Mouse (Mus musculus) intestine, embryonic 15.5 days (tissue): ENCODE results near the gene Lsm7. TPM values are rescaled to one million over a fixed set of nuclear protein-coding genes. Genes with fewer than 3 reads are reported as not detected.
"Not testable (repeated sequence)": the region's sequence is repeated elsewhere in the genome, so short reads cannot be mapped to it uniquely, and the experiment has no call there.

Experiments
- ATAC-seq: fragments of 200-750 bp; cut with Nextera tagmentation; 2 replicates; pipeline ENCODE4 v1.8.0; 2017; ENCODE audit warnings: moderate TSS enrichment, moderate library complexity
- H3K27ac ChIP-seq: fragments of 300-500 bp; sonication (generic); 2 replicates; pipeline ENCODE4 v1.5.1; 2015; ENCODE audit warnings: mild to moderate bottlenecking, inconsistent platforms
- H3K27me3 ChIP-seq: fragments of 300-500 bp; sonication (generic); replicated peaks from 2 replicates; pipeline ENCODE4 v1.6.1; 2015; ENCODE audit warnings: inconsistent platforms
- H3K36me3 ChIP-seq: fragments of 300-500 bp; sonication (generic); 2 replicates; pipeline ENCODE4 v1.6.1; 2015; ENCODE audit warnings: inconsistent platforms
- H3K4me1 ChIP-seq: fragments of 300-500 bp; sonication (generic); replicated peaks from 2 replicates; pipeline ENCODE4 v1.6.1; 2015; ENCODE audit warnings: inconsistent platforms
- H3K4me2 ChIP-seq: fragments of 300-500 bp; sonication (generic); replicated peaks from 2 replicates; pipeline ENCODE4 v1.6.1; 2015; ENCODE audit warnings: mild to moderate bottlenecking, inconsistent platforms
- H3K4me3 ChIP-seq: fragments of 300-500 bp; sonication (generic); replicated peaks from 2 replicates; pipeline ENCODE4 v1.5.1; 2015; ENCODE audit warnings: inconsistent platforms
- H3K9ac ChIP-seq: fragments of 300-500 bp; sonication (generic); 2 replicates; pipeline ENCODE4 v1.6.1; 2015; ENCODE audit warnings: inconsistent platforms
- H3K9me3 ChIP-seq: fragments of 300-500 bp; sonication (generic); 2 replicates; pipeline ENCODE4 v1.6.1; 2016; ENCODE audit warnings: inconsistent platforms
- WGBS: fragments of 180-500 bp; shearing (Covaris S2); methylation state at CpG from one replicate; pipeline ENCODE4 v1.1.7; 2015; 5-methylcytosine and 5-hydroxymethylcytosine counted together
- polyA plus RNA-seq: library from polyadenylated mRNA; unstranded; fragments of >200 nt; fragmentation: Nextera tagmentation; extraction: Ambion mirVana; gene quantifications from 2 replicates; pipeline ENCODE4 v1.2.1, GENCODE M21; 2015

Lsm7 gene
- polyA plus RNA-seq, 1 experiment from 2014 or later: 270 TPM

- no peak for ATAC-seq
Measured at GRCm38 (mm10) chr10:80827870-80828420, 27.1 kb downstream of the Lsm7 start.

GRCm38 (mm10) chr10:80827063-80827869 is 27.7 kb downstream of the Lsm7 start:
- H3K27me3 ChIP-seq: no peaks in the 10 kb centered on the region
- peak overlapping the region; percentile 81 for H3K27ac ChIP-seq
- peak overlapping the region; percentile 78 for H3K9ac ChIP-seq
- no peak for ATAC-seq
- no peaks in the 10 kb centered on the region for H3K9me3 ChIP-seq
- H3K36me3 ChIP-seq: peaks cover 10% of the 10 kb centered on the region
- H3K4me1 ChIP-seq: peaks cover 35% of the 10 kb centered on the region
- 6% methylated on average over 29 of the region's 29 CpGs for WGBS
- H3K4me2 ChIP-seq: peak overlapping the region; percentile 87
- peak overlapping the region; percentile 62 for H3K4me3 ChIP-seq

More at GRCm38 (mm10) chr10:80827870-80828420, 27.1 kb downstream of the Lsm7 start:
- 68% methylated on average over 10 of the region's 10 CpGs for WGBS
- Histone ChIP-seq H3K27me3 (no peaks in the 10 kb centered on the region), H3K4me1 (peaks cover 35% of the 10 kb centered on the region), H3K9me3 (no peaks in the 10 kb centered on the region), H3K36me3 (peaks cover 10% of the 10 kb centered on the region), H3K27ac (no peak overlapping the region), H3K9ac (peak overlapping the region; percentile 78), H3K4me3 (peak overlapping the region; percentile 62), H3K4me2 (peak overlapping the region; percentile 87)

- H3K36me3 ChIP-seq: peaks cover 10% of the 10 kb centered on the region
- peak within 1 kb of the TSS; percentile 81 for H3K27ac ChIP-seq
- WGBS: under 1% methylated on average over 80 of the region's 82 CpGs
- H3K27me3 ChIP-seq: no peaks in the 10 kb centered on the region
- H3K4me3 ChIP-seq: peak within 1 kb of the TSS; percentile 62
- ATAC-seq: peak; percentile 98
- H3K4me1 ChIP-seq: peaks cover 34% of the 10 kb centered on the region
- peak within 1 kb of the TSS; percentile 87 for H3K4me2 ChIP-seq
- peak within 1 kb of the TSS; percentile 78 for H3K9ac ChIP-seq
- H3K9me3 ChIP-seq: no peaks in the 10 kb centered on the region
Measured at GRCm38 (mm10) chr10:80826151-80827062, 28.6 kb downstream of the Lsm7 start, which contains the start of gene Oaz1. TSS of gene Oaz1 (plus strand) at chr10:80826656.

- Histone ChIP-seq H3K27ac (no peak overlapping the region), H3K4me1 (peaks cover 22% of the 10 kb centered on the region), H3K9ac (no peak overlapping the region), H3K4me2 (no peak overlapping the region), H3K36me3 (peaks cover 8% of the 10 kb centered on the region), H3K9me3 (no peaks in the 10 kb centered on the region), H3K4me3 (no peak overlapping the region), H3K27me3 (no peaks in the 10 kb centered on the region)
- ATAC-seq: no peak
- 70% methylated on average over 2 of the region's 2 CpGs for WGBS
Measured at GRCm38 (mm10) chr10:80824827-80825226, 30.2 kb downstream of the Lsm7 start.

GRCm38 (mm10) chr10:80823847-80824643 is 31.0 kb downstream of the Lsm7 start:
- H3K27me3 ChIP-seq: no peaks in the 10 kb centered on the region
- no peak overlapping the region for H3K27ac ChIP-seq
- no peak for ATAC-seq
- 66% methylated on average over 8 of the region's 8 CpGs for WGBS
- no peak overlapping the region for H3K4me3 ChIP-seq
- no peak overlapping the region for H3K9ac ChIP-seq
- H3K36me3 ChIP-seq: no peaks in the 10 kb centered on the region
- no peaks in the 10 kb centered on the region for H3K9me3 ChIP-seq
- no peak overlapping the region for H3K4me2 ChIP-seq
- H3K4me1 ChIP-seq: peaks cover 17% of the 10 kb centered on the region

GRCm38 (mm10) chr10:80823316-80823715 is 31.7 kb downstream of the Lsm7 start:
- Histone ChIP-seq H3K9me3 (no peaks in the 10 kb centered on the region), H3K4me1 (peaks cover 14% of the 10 kb centered on the region), H3K27me3 (no peaks in the 10 kb centered on the region), H3K36me3 (no peaks in the 10 kb centered on the region), H3K4me2 (no peak overlapping the region), H3K27ac (no peak overlapping the region), H3K9ac (no peak overlapping the region), H3K4me3 (no peak overlapping the region)
- WGBS: 90% methylated on average over 1 of the region's 1 CpGs
- ATAC-seq: no peak

- Histone ChIP-seq H3K4me3 (no peak overlapping the region), H3K4me1 (peaks cover 6% of the 10 kb centered on the region), H3K27me3 (no peaks in the 10 kb centered on the region), H3K9me3 (no peaks in the 10 kb centered on the region), H3K9ac (no peak overlapping the region), H3K36me3 (no peaks in the 10 kb centered on the region), H3K27ac (no peak overlapping the region), H3K4me2 (no peak overlapping the region)
- no peak for ATAC-seq
- 87% methylated on average over 5 of the region's 5 CpGs for WGBS
Measured at GRCm38 (mm10) chr10:80822528-80822927, 32.5 kb downstream of the Lsm7 start.

- Histone ChIP-seq H3K4me1 (0 out of 2 replicates have a peak, but pooled peaks cover 3% of the 10 kb centered on the region), H3K4me2 (no peak overlapping the region), H3K4me3 (no peak overlapping the region), H3K9ac (no peak overlapping the region), H3K27ac (no peak overlapping the region), H3K36me3 (no peaks in the 10 kb centered on the region), H3K27me3 (no peaks in the 10 kb centered on the region), H3K9me3 (no peaks in the 10 kb centered on the region)
- ATAC-seq: no peak
- WGBS: 41% methylated on average over 2 of the region's 2 CpGs
Measured at GRCm38 (mm10) chr10:80821991-80822390, 33.0 kb downstream of the Lsm7 start.

- no peaks in the 10 kb centered on the region for H3K9me3 ChIP-seq
- H3K4me3 ChIP-seq: no peak overlapping the region
- WGBS: 36% methylated on average over 3 of the region's 3 CpGs
- 0 out of 2 replicates have a peak, but pooled peaks cover 3% of the 10 kb centered on the region for H3K4me1 ChIP-seq
- no peak overlapping the region for H3K9ac ChIP-seq
- no peaks in the 10 kb centered on the region for H3K27me3 ChIP-seq
- no peak for ATAC-seq
- H3K36me3 ChIP-seq: no peaks in the 10 kb centered on the region
- no peak overlapping the region for H3K27ac ChIP-seq
- no peak overlapping the region for H3K4me2 ChIP-seq
Measured at GRCm38 (mm10) chr10:80819406-80819805, 35.6 kb downstream of the Lsm7 start.

- ATAC-seq: peak; percentile 77
- no peak overlapping the region for H3K27ac ChIP-seq
- no peaks in the 10 kb centered on the region for H3K9me3 ChIP-seq
- 0 out of 2 replicates have a peak, but pooled peaks cover 3% of the 10 kb centered on the region for H3K4me1 ChIP-seq
- H3K4me3 ChIP-seq: no peak overlapping the region
- no peaks in the 10 kb centered on the region for H3K36me3 ChIP-seq
- no peaks in the 10 kb centered on the region for H3K27me3 ChIP-seq
- 51% methylated on average over 6 of the region's 6 CpGs for WGBS
- no peak overlapping the region for H3K4me2 ChIP-seq
- no peak overlapping the region for H3K9ac ChIP-seq
Measured at GRCm38 (mm10) chr10:80818599-80819281, 36.3 kb downstream of the Lsm7 start.

- WGBS: 84% methylated on average over 7 of the region's 7 CpGs
- H3K27me3 ChIP-seq, H3K9ac ChIP-seq, ATAC-seq, H3K36me3 ChIP-seq, H3K9me3 ChIP-seq, H3K4me1 ChIP-seq, H3K4me2 ChIP-seq, H3K4me3 ChIP-seq, H3K27ac ChIP-seq: not testable (repeated sequence)
Measured at GRCm38 (mm10) chr10:80817955-80818354, 37.1 kb downstream of the Lsm7 start.
